Mouse (Mus musculus) heart, adult 2 months (tissue): ENCODE data around the gene Hdac4. TPM values are rescaled to one million over a fixed set of nuclear protein-coding genes. Genes with fewer than 3 reads are reported as not detected.

Experiments
- DNase-seq, 2 experiments: peaks; one replicate each; pipeline ENCODE4 v3.0.0; 2021
- H3K27ac ChIP-seq: fragments of 200-600 bp; 2 replicates; pipeline ENCODE4 v1.8.1; 2022
- H3K27me3 ChIP-seq: fragments of 200-500 bp; 2 replicates; pipeline ENCODE4 v1.6.1; 2012; ENCODE audit warnings: mild to moderate bottlenecking, low read length, inconsistent platforms, mixed read lengths; ENCODE audit not compliant: control insufficient read depth, insufficient read depth
- H3K36me3 ChIP-seq: fragments of 200-500 bp; 2 replicates; pipeline ENCODE4 v1.6.1; 2012; ENCODE audit warnings: low read length, inconsistent platforms; ENCODE audit not compliant: control insufficient read depth, insufficient read depth
- H3K4me1 ChIP-seq: fragments of 200-500 bp; 2 replicates; pipeline ENCODE4 v1.6.1; 2011; ENCODE audit warnings: low read length; ENCODE audit not compliant: control insufficient read depth, insufficient read depth
- H3K4me3 ChIP-seq: fragments of 200-600 bp; 2 replicates; pipeline ENCODE4 v1.8.1; 2022
- H3K79me2 ChIP-seq: fragments of 200-500 bp; replicated peaks from 2 replicates; pipeline ENCODE4 v1.6.1; 2012; ENCODE audit warnings: mild to moderate bottlenecking, inconsistent platforms, low read length, moderate library complexity, mixed read lengths; ENCODE audit not compliant: control insufficient read depth, insufficient read depth
- H3K9ac ChIP-seq: fragments of 200-500 bp; 2 replicates; pipeline ENCODE4 v1.6.1; 2012; ENCODE audit warnings: low read depth, mild to moderate bottlenecking, control low read depth, inconsistent platforms, low read length, mixed read lengths
- CTCF ChIP-seq: fragments of 200-600 bp; IDR thresholded peaks from 2 replicates; pipeline ENCODE4 v1.8.1; 2022; ENCODE audit warnings: antibody characterized with exemption, mild to moderate bottlenecking, moderate library complexity
- EP300 ChIP-seq: fragments of 200-500 bp; IDR thresholded peaks from 2 replicates; pipeline ENCODE4 v1.6.1; 2011; ENCODE audit warnings: low read depth, low read length, control low read depth; ENCODE audit not compliant: insufficient read depth
- POLR2A ChIP-seq: fragments of 200-500 bp; IDR thresholded peaks from 2 replicates; pipeline ENCODE4 v1.6.1; 2011; ENCODE audit warnings: mild to moderate bottlenecking, low read depth, low read length, control low read depth; ENCODE audit not compliant: insufficient read depth
- WGBS: fragments of 180-500 bp; shearing (Covaris S2); methylation state at CpG from one replicate; pipeline ENCODE4 v1.1.7; 2018; 5-methylcytosine and 5-hydroxymethylcytosine counted together
- intact Hi-C: fragments of 180-260 bp; cut with DNase I; formaldehyde crosslinking; loops from one replicate; pipeline ENCODE4 v1.15.1; 2025
- polyA plus RNA-seq: library from polyadenylated mRNA; depleted of rRNA; stranded (reverse); fragments of >200 nt; gene quantifications from 2 replicates; pipeline ENCODE4 v1.2.3, GENCODE M21; 2012
- total RNA-seq, 2 experiments: library from RNA; stranded (reverse); gene quantifications; 2 replicates each; pipeline ENCODE4 v1.2.3; 2021

Hdac4 gene
- total and polyA plus RNA-seq, 3 experiments = 15.6 to 45.1 (median 41.3) TPM

DNA sequence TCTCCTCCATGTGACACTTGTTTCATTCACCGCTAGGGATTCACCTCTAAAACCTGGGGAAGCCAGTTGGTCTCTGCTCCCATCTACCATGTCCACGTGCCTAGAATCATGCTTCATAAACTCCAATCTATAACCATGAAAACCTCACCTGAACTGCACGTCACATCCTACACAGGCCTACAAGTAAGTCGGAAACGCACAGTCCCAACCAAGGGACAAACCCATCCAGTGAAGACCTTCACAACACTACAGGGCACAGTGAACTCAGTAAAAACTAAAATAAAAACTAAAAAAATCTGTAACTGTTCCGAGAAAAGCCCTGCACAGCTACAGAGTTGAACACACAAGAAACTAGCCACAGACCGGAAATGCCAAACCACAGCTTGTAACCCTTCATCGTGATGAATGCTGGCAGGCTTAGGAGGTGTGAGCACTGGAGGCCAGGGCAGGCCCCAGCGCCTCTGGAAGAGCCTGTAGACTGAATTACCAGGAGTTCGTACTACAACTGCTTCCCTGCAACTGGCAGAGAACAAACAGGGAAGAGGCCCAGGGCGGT, 115.4 kb downstream of the Hdac4 start:
- H3K36me3 ChIP-seq = peaks cover 12% of the 10 kb centered on the region
- H3K4me3 ChIP-seq = no peak overlapping the region
- no peak for TF ChIP-seq POLR2A
- TF ChIP-seq EP300 = no peak
- TF ChIP-seq CTCF = no peak
- no peak overlapping the region for H3K9ac ChIP-seq
- peaks cover 11% of the 10 kb centered on the region for H3K79me2 ChIP-seq
- no peaks in the 10 kb centered on the region for H3K27me3 ChIP-seq
- WGBS = 77% methylated on average over 11 of the region's 11 CpGs
- peak; percentile 21 to 51 for DNase-seq
- intact Hi-C loops = no loop called here
- no peak overlapping the region for H3K27ac ChIP-seq
- peaks cover 28% of the 10 kb centered on the region for H3K4me1 ChIP-seq

DNA sequence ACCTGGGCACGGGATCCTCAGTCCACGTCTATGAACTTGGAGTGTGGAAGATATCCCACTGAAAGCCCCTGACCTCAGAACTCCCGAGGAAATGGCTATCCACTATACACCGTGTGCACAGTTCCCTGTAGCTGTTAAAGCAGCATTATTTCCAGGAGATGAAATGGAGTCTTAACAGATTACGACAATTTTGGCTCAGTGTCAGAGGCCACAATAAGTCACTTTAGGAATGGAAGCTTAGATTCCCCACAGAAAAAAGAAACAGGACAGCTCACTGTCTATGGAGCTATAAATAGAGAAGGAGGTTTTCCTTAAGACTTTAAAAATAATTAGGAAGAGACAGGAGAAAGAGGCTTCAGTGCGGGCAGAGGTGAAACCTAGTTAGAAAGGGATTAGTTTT, 120.2 kb downstream of the Hdac4 start:
- H3K27ac ChIP-seq = no peak overlapping the region
- TF ChIP-seq POLR2A (no peak), EP300 (no peak), CTCF (no peak)
- no peak overlapping the region for H3K9ac ChIP-seq
- peak in 1 of 2 experiments; percentile 10 for DNase-seq
- H3K79me2 ChIP-seq = peaks cover 4% of the 10 kb centered on the region; the same call in 1 of the 2 replicates
- H3K4me1 ChIP-seq = peaks cover 14% of the 10 kb centered on the region
- WGBS = 25% methylated on average over 6 of the region's 6 CpGs
- no peak overlapping the region for H3K4me3 ChIP-seq
- peaks cover 9% of the 10 kb centered on the region for H3K36me3 ChIP-seq
- intact Hi-C loops = no loop called here
- H3K27me3 ChIP-seq = no peaks in the 10 kb centered on the region

DNA sequence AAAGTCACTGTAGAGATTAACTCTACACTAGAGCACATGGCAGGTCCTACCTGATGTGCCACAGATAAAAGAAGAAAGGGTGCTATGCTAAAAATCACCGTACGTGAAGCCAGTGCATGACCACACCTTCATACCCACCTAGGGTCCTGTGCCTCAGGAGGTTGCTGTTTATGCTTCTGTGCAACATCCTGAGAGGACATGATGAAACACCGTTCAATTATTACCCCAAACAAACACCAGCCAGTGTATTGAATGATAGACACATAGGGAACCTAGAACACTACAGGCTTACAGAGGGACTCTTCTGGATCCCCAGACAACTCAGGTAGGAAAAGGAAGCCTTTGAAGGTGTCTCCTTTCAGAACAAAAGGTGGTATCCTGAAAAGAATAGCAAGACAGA, 120.8 kb downstream of the Hdac4 start:
- Histone ChIP-seq H3K9ac (no peak overlapping the region), H3K27ac (no peak overlapping the region), H3K4me1 (peaks cover 11% of the 10 kb centered on the region), H3K36me3 (peaks cover 9% of the 10 kb centered on the region), H3K27me3 (no peaks in the 10 kb centered on the region), H3K79me2 (peaks cover 4% of the 10 kb centered on the region; the same call in 1 of the 2 replicates), H3K4me3 (no peak overlapping the region)
- TF ChIP-seq EP300 = no peak
- TF ChIP-seq POLR2A = no peak
- TF ChIP-seq CTCF = no peak
- intact Hi-C loops = no loop called here
- WGBS = 89% methylated on average over 3 of the region's 3 CpGs
- peak in 1 of 2 experiments; percentile 8 for DNase-seq

DNA sequence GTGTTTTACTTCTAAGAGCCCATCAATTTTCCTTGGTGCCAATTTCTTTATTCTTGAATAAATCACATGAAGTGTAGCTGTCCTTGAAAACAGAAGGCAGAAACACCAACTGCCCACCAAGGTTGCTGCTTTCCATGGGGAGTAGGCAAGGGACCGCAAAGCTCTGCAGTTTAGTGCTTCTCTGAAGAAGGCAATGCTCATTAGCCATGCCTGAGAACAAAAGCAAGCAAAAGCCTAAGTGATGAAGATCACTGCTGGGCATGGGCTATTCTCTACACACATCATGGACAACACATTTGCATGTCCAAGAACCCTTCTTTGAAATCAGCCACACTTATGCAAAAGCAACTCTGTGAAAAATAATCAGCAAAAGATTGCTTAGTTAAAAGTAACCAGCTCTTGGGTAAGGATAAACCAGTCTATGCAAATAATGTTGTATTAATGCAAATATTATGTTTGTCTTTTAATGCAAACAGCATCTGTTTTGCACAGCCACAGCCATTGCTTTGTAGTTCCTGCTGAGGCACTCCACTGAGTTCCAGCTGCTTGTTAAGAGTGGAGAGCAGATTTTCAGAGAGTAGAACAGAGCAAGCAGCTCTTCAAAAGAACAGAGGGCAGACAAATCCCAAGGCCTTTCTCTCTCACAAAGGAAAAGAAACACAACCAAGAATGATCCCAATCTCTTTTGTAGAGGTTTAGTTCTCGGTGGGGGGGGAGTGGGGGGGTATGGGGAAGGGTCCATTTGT, 125.4 kb downstream of the Hdac4 start:
- H3K27me3 ChIP-seq = no peaks in the 10 kb centered on the region
- H3K36me3 ChIP-seq = no peaks in the 10 kb centered on the region
- intact Hi-C loops = no loop called here
- no peak overlapping the region for H3K9ac ChIP-seq
- no peak overlapping the region for H3K27ac ChIP-seq
- TF ChIP-seq EP300 (no peak), POLR2A (no peak), CTCF (no peak)
- no peak overlapping the region for H3K4me3 ChIP-seq
- no peaks in the 10 kb centered on the region; the same call in 1 of the 2 replicates for H3K4me1 ChIP-seq
- peaks cover under 1% of the 10 kb centered on the region; the same call in 1 of the 2 replicates for H3K79me2 ChIP-seq
- no peak for DNase-seq
- 90% methylated on average over 2 of the region's 2 CpGs for WGBS

DNA sequence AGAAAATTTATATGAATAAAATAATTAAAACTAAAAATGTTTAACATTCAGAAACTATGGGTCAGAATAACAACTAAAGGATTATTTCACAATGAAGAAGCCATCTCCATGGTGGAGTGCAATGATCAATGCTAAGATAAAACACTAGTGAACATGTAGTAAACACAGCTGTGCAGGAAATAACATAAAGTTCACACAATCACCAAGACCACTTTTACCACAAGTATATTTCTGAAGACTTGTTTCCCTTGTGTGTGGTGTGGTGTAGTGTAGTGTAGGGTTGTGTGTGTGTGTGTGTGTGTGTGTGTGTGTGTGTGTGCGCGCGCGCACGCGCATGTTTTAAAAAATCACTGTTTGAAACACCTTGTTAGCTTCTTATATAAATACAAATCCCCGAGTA, 126.0 kb downstream of the Hdac4 start:
- H3K9ac ChIP-seq = no peak overlapping the region
- intact Hi-C loops = no loop called here
- no peaks in the 10 kb centered on the region for H3K36me3 ChIP-seq
- DNase-seq = no peak
- H3K4me1 ChIP-seq = no peaks in the 10 kb centered on the region
- no peak for TF ChIP-seq EP300
- no peak for TF ChIP-seq POLR2A
- no peak for TF ChIP-seq CTCF
- no peaks in the 10 kb centered on the region; the same call in 1 of the 2 replicates for H3K79me2 ChIP-seq
- H3K27me3 ChIP-seq = no peaks in the 10 kb centered on the region
- WGBS = 97% methylated on average over 7 of the region's 7 CpGs
- no peak overlapping the region for H3K4me3 ChIP-seq
- no peak overlapping the region for H3K27ac ChIP-seq

DNA sequence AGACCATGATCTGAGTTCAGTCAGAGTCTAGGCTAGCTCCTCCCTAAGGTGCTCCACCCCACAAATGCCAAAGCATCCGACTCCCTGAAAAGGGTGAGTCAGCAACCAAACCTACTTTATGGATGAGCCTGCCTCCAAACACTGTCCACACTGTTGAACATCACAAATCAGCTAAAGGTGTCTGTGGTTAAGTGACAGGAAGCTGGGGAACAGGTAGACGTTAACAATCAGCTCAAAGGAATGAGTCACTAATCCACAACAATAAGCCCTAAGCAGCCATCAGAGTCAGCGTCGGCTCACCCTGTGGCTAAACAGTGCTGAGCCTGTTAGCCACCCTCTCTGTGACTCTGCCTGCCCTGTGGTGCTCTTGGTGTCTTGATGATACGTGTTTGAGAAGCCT, 131.2 kb downstream of the Hdac4 start:
- Histone ChIP-seq H3K9ac (no peak overlapping the region), H3K27ac (no peak overlapping the region), H3K4me3 (no peak overlapping the region), H3K27me3 (no peaks in the 10 kb centered on the region), H3K4me1 (peaks cover 3% of the 10 kb centered on the region; the same call in 1 of the 2 replicates), H3K36me3 (no peaks in the 10 kb centered on the region), H3K79me2 (no peaks in the 10 kb centered on the region; the same call in 1 of the 2 replicates)
- 76% methylated on average over 5 of the region's 5 CpGs for WGBS
- TF ChIP-seq POLR2A (no peak), CTCF (no peak), EP300 (no peak)
- intact Hi-C loops = no loop called here
- no peak for DNase-seq
